Mouse (Mus musculus) left cerebral cortex, postnatal 14 days (tissue): ENCODE results near the gene Kpna2. TPM values are rescaled to one million over a fixed set of nuclear protein-coding genes. Genes with fewer than 3 reads are reported as not detected.

Source experiments
- DNase-seq, 2 experiments: peaks; one replicate each; pipeline ENCODE4 v3.0.0; 2021 to 2022; ENCODE audit warnings: low spot score in 2 of 2, mixed read lengths in 1 of 2
- intact Hi-C: fragments of 180-260 bp; cut with DNase I; formaldehyde crosslinking; loops from one replicate; pipeline ENCODE4 v1.15.1; 2025
- long read RNA-seq, 2 experiments: library from polyadenylated mRNA; stranded (forward); transcript quantifications; one replicate each; pipeline ENCODE4 v2.0.0; 2021
- total RNA-seq, 2 experiments: library from RNA; stranded (reverse); gene quantifications; 2 replicates each; pipeline ENCODE4 v1.2.3; 2021

Kpna2 gene
- total RNA-seq: 10 to 100 TPM; 29.9 to 37.7 TPM
- long read RNA-seq, experiment 1, transcript Kpna2-201 (11 exons, 2,054 nt): major isoform, 63 of 66 reads
- long read RNA-seq, experiment 1, partial matches to known transcripts: 2 of 66 reads
- long read RNA-seq, experiment 1, other reads (novel, unspliced or antisense): 1 of 66 reads
- long read RNA-seq, experiment 2, transcript Kpna2-201 (11 exons, 2,054 nt): major isoform, 48 of 50 reads
- long read RNA-seq, experiment 2, partial matches to known transcripts: 0 of 50 reads
- long read RNA-seq, experiment 2, other reads (novel, unspliced or antisense): 2 of 50 reads

- peak; percentile 93 for DNase-seq
- intact Hi-C loops: no loop called here
These were observed at the start of gene Kpna2 for GRCm38 (mm10) chr11:106999151-106999948. Gene Kpna2 (minus strand): TSS chr11:106999541.

- no peak for DNase-seq
- intact Hi-C loops: no loop called here
These were observed 47.7 kb upstream of the Kpna2 start for GRCm38 (mm10) chr11:107046766-107047620.

GRCm38 (mm10) chr11:107045546-107045945 lies 46.2 kb upstream of the Kpna2 start:
- DNase-seq: no peak
- intact Hi-C loops: no loop called here

GRCm38 (mm10) chr11:107044321-107044720 lies 45.0 kb upstream of the Kpna2 start:
- intact Hi-C loops: no loop called here
- peak; percentile 77 to 83 for DNase-seq

- intact Hi-C loops: no loop called here
These were observed 44.0 kb upstream of the Kpna2 start for GRCm38 (mm10) chr11:107043361-107043760.

GRCm38 (mm10) chr11:107041396-107041795 lies 42.1 kb upstream of the Kpna2 start:
- no peak for DNase-seq
- intact Hi-C loops: no loop called here

More at GRCm38 (mm10) chr11:107043361-107043760, 44.0 kb upstream of the Kpna2 start:
- DNase-seq: no peak

GRCm38 (mm10) chr11:107039417-107039816 lies 40.1 kb upstream of the Kpna2 start:
- no peak for DNase-seq
- intact Hi-C loops: no loop called here

- intact Hi-C loops: no loop called here
- no peak for DNase-seq
These were observed 34.9 kb upstream of the Kpna2 start for GRCm38 (mm10) chr11:107034085-107034810.

- no peak for DNase-seq
- intact Hi-C loops: no loop called here
These were observed 32.3 kb upstream of the Kpna2 start for GRCm38 (mm10) chr11:107031635-107032034.

- intact Hi-C loops: no loop called here
- DNase-seq: no peak
These were observed 30.2 kb upstream of the Kpna2 start for GRCm38 (mm10) chr11:107029536-107029935.

GRCm38 (mm10) chr11:107028754-107029153 lies 29.4 kb upstream of the Kpna2 start:
- intact Hi-C loops: no loop called here
- no peak for DNase-seq

GRCm38 (mm10) chr11:107028275-107028618 lies 28.9 kb upstream of the Kpna2 start:
- intact Hi-C loops: no loop called here
- DNase-seq: no peak

- intact Hi-C loops: no loop called here
- DNase-seq: peak; percentile 88 to 94
These were observed 28.3 kb upstream of the Kpna2 start for GRCm38 (mm10) chr11:107027431-107028274.

- no peak for DNase-seq
- intact Hi-C loops: no loop called here
These were observed 27.5 kb upstream of the Kpna2 start for GRCm38 (mm10) chr11:107026554-107027430.

GRCm38 (mm10) chr11:107025411-107026321 lies 26.3 kb upstream of the Kpna2 start, which contains the start of gene 1810010H24Rik:
Gene 1810010H24Rik (plus strand): TSS chr11:107025681.
- intact Hi-C loops: no loop called here
- no peak for DNase-seq

GRCm38 (mm10) chr11:107024406-107024805 lies 25.1 kb upstream of the Kpna2 start:
- intact Hi-C loops: no loop called here
- no peak for DNase-seq
